Mouse (Mus musculus) myocyte (in vitro differentiated cells): ENCODE results near the gene Stra6. TPM values are rescaled to one million over a fixed set of nuclear protein-coding genes. Genes with fewer than 3 reads are reported as not detected.

Source experiments
- H3K27me3 ChIP-seq: one replicate; pipeline ENCODE4 v1.6.1; 2011; ENCODE audit not compliant: control insufficient read depth, insufficient read depth, insufficient read length
- H3K36me3 ChIP-seq: one replicate; pipeline ENCODE4 v1.6.1; 2011; ENCODE audit not compliant: control insufficient read depth, insufficient read depth
- H3K4me2 ChIP-seq: one replicate; pipeline ENCODE4 v1.6.1; 2011; ENCODE audit warnings: low read depth, control low read depth
- H3K4me3 ChIP-seq: one replicate; pipeline ENCODE4 v1.5.1; 2011; ENCODE audit warnings: mild to moderate bottlenecking, control low read depth, moderate library complexity
- H3K79me2 ChIP-seq: one replicate; pipeline ENCODE4 v1.6.1; 2011; ENCODE audit not compliant: control insufficient read depth, insufficient read depth
- H3ac ChIP-seq: one replicate; pipeline ENCODE4 v1.6.1; 2011; ENCODE audit not compliant: control insufficient read depth, insufficient read length
- CEBPB ChIP-seq: IDR thresholded peaks from 2 replicates; pipeline ENCODE4 v1.6.1; 2011; ENCODE audit warnings: mild to moderate bottlenecking, moderate library complexity; ENCODE audit not compliant: poor library complexity, insufficient read depth, severe bottlenecking
- E2F4 ChIP-seq: IDR thresholded peaks from one replicate; pipeline ENCODE4 v1.6.1; 2011; ENCODE audit warnings: mild to moderate bottlenecking, control low read depth, moderate library complexity; ENCODE audit not compliant: insufficient read depth
- MAX ChIP-seq: IDR thresholded peaks from one replicate; pipeline ENCODE4 v1.6.1; 2011; ENCODE audit warnings: low read depth, mild to moderate bottlenecking, control low read depth
- MYOD1 ChIP-seq, 3 experiments: IDR thresholded peaks; one replicate each; pipeline ENCODE4 v1.6.1; 2011; ENCODE audit warnings: control low read depth in 2 of 3, low read depth in 2 of 3, mild to moderate bottlenecking in 2 of 3, moderate library complexity in 1 of 3; ENCODE audit not compliant: insufficient read length in 2 of 3, control insufficient read depth in 1 of 3
- MYOG ChIP-seq, 3 experiments: IDR thresholded peaks; one replicate each; pipeline ENCODE4 v1.6.1; 2011; ENCODE audit warnings: control low read depth in 2 of 3, low read depth in 2 of 3, mild to moderate bottlenecking in 2 of 3; ENCODE audit not compliant: insufficient read length in 2 of 3, control insufficient read depth in 1 of 3, insufficient read depth in 1 of 3
- POLR2A ChIP-seq: IDR thresholded peaks from one replicate; pipeline ENCODE4 v1.6.1; 2011; ENCODE audit warnings: low read depth, mild to moderate bottlenecking, control low read depth, moderate library complexity; ENCODE audit not compliant: insufficient read length
- POLR2AphosphoS2 ChIP-seq: IDR thresholded peaks from one replicate; pipeline ENCODE4 v1.6.1; 2011; ENCODE audit warnings: low read depth, control low read depth; ENCODE audit not compliant: insufficient read length
- REST ChIP-seq: IDR thresholded peaks from one replicate; pipeline ENCODE4 v1.6.1; 2011; ENCODE audit warnings: mild to moderate bottlenecking, control low read depth, moderate library complexity; ENCODE audit not compliant: insufficient read depth, insufficient read length
- SRF ChIP-seq: IDR thresholded peaks from one replicate; pipeline ENCODE4 v1.6.1; 2011; ENCODE audit warnings: low read depth; ENCODE audit not compliant: control insufficient read depth, insufficient read length
- TCF12 ChIP-seq: IDR thresholded peaks from one replicate; pipeline ENCODE4 v1.6.1; 2011; ENCODE audit warnings: mild to moderate bottlenecking, control low read depth; ENCODE audit not compliant: poor library complexity, insufficient read depth, severe bottlenecking
- TCF3 ChIP-seq: IDR thresholded peaks from one replicate; pipeline ENCODE4 v1.6.1; 2011; ENCODE audit warnings: low read depth, control low read depth; ENCODE audit not compliant: insufficient read length
- USF1 ChIP-seq: IDR thresholded peaks from one replicate; pipeline ENCODE4 v1.6.1; 2011; ENCODE audit warnings: low read depth, mild to moderate bottlenecking, control low read depth, moderate library complexity
- polyA plus RNA-seq: library from polyadenylated mRNA; unstranded; fragments of >200 nt; fragmentation: generic; extraction: Trizol; gene quantifications from one replicate; pipeline ENCODE4 v1.2.1, GENCODE M21; 2012; ENCODE audit warnings: missing spikeins

Stra6 gene
- polyA plus RNA-seq, 1 experiment, result 0.64 TPM

DNA sequence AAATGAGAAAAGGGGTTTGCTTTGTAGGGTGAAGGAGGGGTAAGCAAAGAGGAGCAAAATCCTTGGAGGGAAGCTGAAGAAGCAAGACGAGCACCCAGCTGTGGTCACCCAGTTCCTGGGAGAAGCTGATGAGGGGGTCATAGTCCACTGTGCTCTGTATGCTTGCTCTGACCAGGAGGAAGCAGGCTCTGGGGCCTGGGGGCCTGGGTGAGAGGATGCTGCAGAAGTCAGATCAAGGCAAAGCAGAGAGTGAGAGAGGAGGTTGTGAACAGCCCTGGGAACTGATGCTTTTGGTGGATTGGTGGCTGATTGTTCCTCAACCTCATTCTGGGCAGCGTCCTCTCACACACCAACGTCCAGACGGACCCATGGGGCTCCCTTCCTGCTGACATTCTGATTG is 113.6 kb downstream of the Stra6 start:
- Histone ChIP-seq H3K36me3 (no peaks in the 10 kb centered on the region), H3K79me2 (no peaks in the 10 kb centered on the region), H3K27me3 (no peaks in the 10 kb centered on the region), H3ac (no peak overlapping the region), H3K4me3 (no peak overlapping the region), H3K4me2 (no peak overlapping the region)
- TF ChIP-seq TCF12 (no peak), E2F4 (no peak), USF1 (no peak), SRF (no peak), CEBPB (no peak), MAX (no peak), POLR2AphosphoS2 (no peak), MYOG (IDR thresholded peaks at IDR 0.05; ENCODE audit: control insufficient read depth in 1 of 3, insufficient read depth in 1 of 3, insufficient read length in 2 of 3, low read depth in 2 of 3) (no peak), POLR2A (no peak), TCF3 (no peak), REST (no peak), MYOD1 (IDR thresholded peaks at IDR 0.05; ENCODE audit: control insufficient read depth in 1 of 3, insufficient read length in 2 of 3, low read depth in 2 of 3) (no peak)

DNA sequence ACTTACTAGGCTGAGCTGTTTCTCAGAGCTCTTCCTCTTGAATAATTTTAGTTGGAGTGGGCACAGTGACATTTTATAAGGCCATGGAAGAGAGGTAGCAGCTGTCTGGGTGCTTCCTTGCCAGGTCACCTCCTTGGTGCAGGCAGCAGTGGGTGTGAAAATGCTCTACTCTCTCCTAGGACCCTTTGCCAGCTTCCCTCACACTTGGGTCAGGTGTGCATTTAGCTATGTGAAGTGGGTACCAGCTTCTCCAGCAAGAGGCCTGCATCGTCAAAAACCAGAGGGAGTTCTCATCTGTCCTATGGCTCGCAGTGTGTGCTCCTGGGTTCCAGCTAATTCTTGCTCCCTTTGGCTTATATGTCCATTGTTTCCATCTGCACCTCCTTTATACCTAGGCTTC is 115.8 kb downstream of the Stra6 start:
- no peaks in the 10 kb centered on the region for H3K27me3 ChIP-seq
- TF ChIP-seq USF1, result no peak
- TF ChIP-seq POLR2AphosphoS2, result no peak
- no peak for TF ChIP-seq REST
- no peak for TF ChIP-seq MYOG (IDR thresholded peaks at IDR 0.05; ENCODE audit: control insufficient read depth in 1 of 3, insufficient read depth in 1 of 3, insufficient read length in 2 of 3, low read depth in 2 of 3)
- TF ChIP-seq MYOD1 (IDR thresholded peaks at IDR 0.05; ENCODE audit: control insufficient read depth in 1 of 3, insufficient read length in 2 of 3, low read depth in 2 of 3), result peak in 1 of 3 experiments; percentile 43
- no peak overlapping the region for H3K4me3 ChIP-seq
- H3K4me2 ChIP-seq, result no peak overlapping the region
- H3K79me2 ChIP-seq, result no peaks in the 10 kb centered on the region
- H3ac ChIP-seq, result no peak overlapping the region
- no peaks in the 10 kb centered on the region for H3K36me3 ChIP-seq

DNA sequence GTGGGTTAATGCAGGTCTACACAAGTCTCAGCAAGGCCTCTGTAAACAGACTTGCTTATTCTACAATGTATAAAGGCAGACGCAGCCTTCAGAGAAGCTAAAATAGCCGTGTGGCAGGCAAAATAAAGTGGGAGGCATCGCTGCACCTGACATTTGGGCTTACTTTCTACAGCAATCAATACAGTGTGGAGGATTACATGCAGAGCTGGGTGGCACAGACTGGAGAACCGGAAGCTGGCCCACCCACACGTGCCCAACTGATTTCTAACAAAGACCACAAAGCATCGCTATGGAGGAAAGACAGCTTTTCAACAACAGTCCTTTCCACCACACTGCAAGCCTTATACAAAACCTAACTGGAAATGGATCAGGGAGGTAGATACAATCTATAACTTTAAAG is 120.9 kb downstream of the Stra6 start:
- no peaks in the 10 kb centered on the region for H3K27me3 ChIP-seq
- H3ac ChIP-seq, result no peak overlapping the region
- no peak overlapping the region for H3K4me2 ChIP-seq
- no peaks in the 10 kb centered on the region for H3K79me2 ChIP-seq
- TF ChIP-seq USF1 (no peak), MYOG (IDR thresholded peaks at IDR 0.05; ENCODE audit: control insufficient read depth in 1 of 3, insufficient read depth in 1 of 3, insufficient read length in 2 of 3, low read depth in 2 of 3) (no peak), MAX (no peak), CEBPB (no peak), POLR2AphosphoS2 (no peak), TCF12 (no peak), MYOD1 (IDR thresholded peaks at IDR 0.05; ENCODE audit: control insufficient read depth in 1 of 3, insufficient read length in 2 of 3, low read depth in 2 of 3) (no peak), REST (no peak), SRF (no peak), POLR2A (no peak), TCF3 (no peak)
- H3K4me3 ChIP-seq, result no peak overlapping the region
- no peaks in the 10 kb centered on the region for H3K36me3 ChIP-seq

DNA sequence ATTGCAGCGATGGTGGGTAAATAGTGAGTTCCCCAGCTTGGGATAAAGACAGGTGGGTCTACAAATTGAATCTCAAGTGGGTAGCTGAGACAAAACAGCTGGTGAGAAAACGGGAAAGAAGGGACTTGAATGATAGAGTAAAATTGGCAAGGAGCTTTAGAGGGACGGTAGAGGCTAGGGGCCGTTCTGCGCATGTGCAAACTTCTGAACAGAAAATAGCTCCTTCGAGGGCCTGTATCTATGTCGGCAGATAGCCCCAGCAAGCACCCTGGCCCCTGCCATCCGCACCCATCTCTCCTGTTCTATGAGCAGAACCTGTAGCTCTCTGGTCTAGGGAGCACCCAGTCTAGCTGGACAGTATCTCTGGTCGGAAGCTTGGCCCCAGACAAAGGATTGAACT is 130.6 kb downstream of the Stra6 start:
- TF ChIP-seq USF1, result no peak
- TF ChIP-seq POLR2AphosphoS2, result no peak
- no peak for TF ChIP-seq POLR2A
- TF ChIP-seq REST, result no peak
- TF ChIP-seq SRF, result no peak
- no peak for TF ChIP-seq TCF12
- no peak for TF ChIP-seq MAX
- no peak for TF ChIP-seq MYOG (IDR thresholded peaks at IDR 0.05; ENCODE audit: control insufficient read depth in 1 of 3, insufficient read depth in 1 of 3, insufficient read length in 2 of 3, low read depth in 2 of 3)
- no peak for TF ChIP-seq MYOD1 (IDR thresholded peaks at IDR 0.05; ENCODE audit: control insufficient read depth in 1 of 3, insufficient read length in 2 of 3, low read depth in 2 of 3)
- no peak for TF ChIP-seq E2F4
- TF ChIP-seq TCF3, result no peak
- Histone ChIP-seq H3ac (no peak overlapping the region), H3K4me2 (no peak overlapping the region), H3K36me3 (no peaks in the 10 kb centered on the region), H3K4me3 (no peak overlapping the region), H3K27me3 (no peaks in the 10 kb centered on the region), H3K79me2 (no peaks in the 10 kb centered on the region)

DNA sequence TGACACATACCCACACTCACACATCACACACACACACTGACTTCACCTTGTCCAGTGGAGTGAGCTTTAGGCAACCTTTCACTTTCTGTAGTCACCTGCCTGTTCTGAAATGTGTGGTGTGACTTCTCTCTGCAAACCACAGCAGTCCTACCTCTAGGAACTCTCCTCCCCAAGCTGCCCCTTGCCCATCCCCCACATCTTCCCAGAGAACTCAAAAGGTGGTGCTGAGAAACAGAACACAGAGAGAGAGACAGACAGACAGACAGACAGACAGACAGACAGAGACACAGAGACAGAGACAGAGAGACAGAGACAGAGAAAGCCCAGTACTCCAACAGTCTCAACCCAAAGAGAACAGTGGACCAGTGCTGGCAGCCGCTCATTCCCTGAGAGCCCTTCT is 132.1 kb downstream of the Stra6 start:
- Histone ChIP-seq H3K79me2 (no peaks in the 10 kb centered on the region), H3K4me3 (no peak overlapping the region), H3K27me3 (no peaks in the 10 kb centered on the region), H3ac (no peak overlapping the region), H3K36me3 (no peaks in the 10 kb centered on the region), H3K4me2 (no peak overlapping the region)
- TF ChIP-seq MYOD1 (IDR thresholded peaks at IDR 0.05; ENCODE audit: control insufficient read depth in 1 of 3, insufficient read length in 2 of 3, low read depth in 2 of 3) (no peak), SRF (no peak), USF1 (no peak), POLR2AphosphoS2 (no peak), POLR2A (no peak), TCF3 (no peak), MAX (no peak), CEBPB (no peak), REST (no peak), E2F4 (no peak), TCF12 (no peak), MYOG (IDR thresholded peaks at IDR 0.05; ENCODE audit: control insufficient read depth in 1 of 3, insufficient read depth in 1 of 3, insufficient read length in 2 of 3, low read depth in 2 of 3) (no peak)
